Mouse (Mus musculus): ENCODE data around the gene Rack1. TPM values are rescaled to one million over a fixed set of nuclear protein-coding genes. Genes with fewer than 3 reads are reported as not detected.
A peak's percentile ranks its signal among the peaks of the same experiment; 100 is the strongest.

Rack1 gene
- polyA plus RNA-seq, 1 experiment from 2014 or later, result 661 TPM

DNA sequence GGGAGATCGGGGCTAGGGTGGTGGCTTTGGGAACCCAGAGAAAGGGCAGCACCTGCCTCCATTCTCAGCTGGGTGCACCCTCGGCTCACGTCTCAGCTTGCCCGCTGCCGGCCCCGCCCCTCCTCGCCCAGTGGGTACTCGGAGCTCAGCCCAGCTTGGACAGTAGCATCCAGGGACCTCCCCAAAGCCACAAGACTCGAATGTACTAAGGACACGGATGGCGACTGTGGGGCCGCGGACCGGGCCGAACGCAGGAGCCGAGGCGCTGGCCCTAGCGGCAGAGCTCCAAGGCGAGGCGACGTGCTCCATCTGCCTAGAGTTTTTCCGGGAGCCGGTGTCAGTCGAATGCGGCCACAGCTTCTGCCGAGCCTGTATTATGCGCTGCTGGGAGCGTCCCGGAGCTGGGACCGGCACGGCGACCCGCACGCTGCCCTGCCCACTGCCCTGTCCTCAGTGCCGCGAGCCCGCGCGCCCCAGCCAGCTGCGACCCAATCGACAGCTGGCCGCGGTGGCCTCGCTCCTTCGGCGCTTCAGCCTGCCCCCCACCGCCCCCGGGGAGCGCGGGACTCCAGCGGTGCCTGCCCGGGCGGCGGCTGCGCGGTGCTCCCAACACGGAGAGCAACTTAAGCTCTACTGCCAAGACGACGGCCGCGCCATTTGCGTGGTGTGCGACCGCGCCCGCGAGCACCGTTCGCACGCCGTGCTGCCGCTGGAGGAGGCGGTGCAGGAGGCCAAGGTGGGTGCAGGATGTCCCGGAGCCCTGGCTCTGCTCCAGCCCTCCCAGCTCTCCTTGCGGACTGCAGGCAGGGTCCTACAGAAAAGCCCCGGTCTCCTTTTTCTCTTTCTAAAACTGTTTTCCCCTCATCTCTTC lies 37.4 kb downstream of the Rack1 start:
- H3K4me1 ChIP-seq (replicated peaks; ENCODE audit: control insufficient read depth, insufficient read depth, low read length), result 0 out of 2 replicates have a peak, but pooled peaks cover 4% of the 10 kb centered on the region
- peak; percentile 69 for DNase-seq (ENCODE audit: low spot score)
- WGBS, result under 1% methylated on average over 64 of the region's 77 CpGs
- H3K36me3 ChIP-seq (ENCODE audit: control insufficient read depth, insufficient read depth, low read length), result no peaks in the 10 kb centered on the region
- peaks cover 5% of the 10 kb centered on the region; the same call in 1 of the 2 replicates for H3K27me3 ChIP-seq (ENCODE audit: control insufficient read depth, insufficient read depth, low read length)
- peak overlapping the region; percentile 65 for H3K9ac ChIP-seq (ENCODE audit: low read depth, low read length)
- H3K9me3 ChIP-seq (ENCODE audit: control insufficient read depth, low read length), result no peaks in the 10 kb centered on the region
- peak; percentile 48 for ATAC-seq (ENCODE audit: low FRiP score)
- peak overlapping the region; percentile 94 for H3K4me2 ChIP-seq (replicated peaks; ENCODE audit: low read depth, low read length)
- H3K4me3 ChIP-seq (ENCODE audit: low read depth, low read length), result peak overlapping the region; percentile 77
- no peak overlapping the region for H3K27ac ChIP-seq (ENCODE audit: low read depth, low read length)

GRCm38 (mm10) chr11:48838181-48838797 lies 38.2 kb downstream of the Rack1 start:
- H3K4me1 ChIP-seq (replicated peaks; ENCODE audit: control insufficient read depth, insufficient read depth, low read length), result 0 out of 2 replicates have a peak, but pooled peaks cover 4% of the 10 kb centered on the region
- 4% methylated on average over 16 of the region's 16 CpGs for WGBS
- H3K9me3 ChIP-seq (ENCODE audit: control insufficient read depth, low read length), result no peaks in the 10 kb centered on the region
- peak overlapping the region; percentile 31; the same call in 1 of the 2 replicates for H3K9ac ChIP-seq (ENCODE audit: low read depth, low read length)
- no peak overlapping the region for H3K27ac ChIP-seq (ENCODE audit: low read depth, low read length)
- no peaks in the 10 kb centered on the region for H3K36me3 ChIP-seq (ENCODE audit: control insufficient read depth, insufficient read depth, low read length)
- H3K27me3 ChIP-seq (ENCODE audit: control insufficient read depth, insufficient read depth, low read length), result peaks cover 5% of the 10 kb centered on the region; the same call in 1 of the 2 replicates
- ATAC-seq (ENCODE audit: low FRiP score), result peak; percentile 11; the same call in 1 of the 2 replicates
- peak overlapping the region; percentile 94 for H3K4me2 ChIP-seq (replicated peaks; ENCODE audit: low read depth, low read length)
- peak; percentile 49 for DNase-seq (ENCODE audit: low spot score)
- H3K4me3 ChIP-seq (ENCODE audit: low read depth, low read length), result peak overlapping the region; percentile 77

DNA sequence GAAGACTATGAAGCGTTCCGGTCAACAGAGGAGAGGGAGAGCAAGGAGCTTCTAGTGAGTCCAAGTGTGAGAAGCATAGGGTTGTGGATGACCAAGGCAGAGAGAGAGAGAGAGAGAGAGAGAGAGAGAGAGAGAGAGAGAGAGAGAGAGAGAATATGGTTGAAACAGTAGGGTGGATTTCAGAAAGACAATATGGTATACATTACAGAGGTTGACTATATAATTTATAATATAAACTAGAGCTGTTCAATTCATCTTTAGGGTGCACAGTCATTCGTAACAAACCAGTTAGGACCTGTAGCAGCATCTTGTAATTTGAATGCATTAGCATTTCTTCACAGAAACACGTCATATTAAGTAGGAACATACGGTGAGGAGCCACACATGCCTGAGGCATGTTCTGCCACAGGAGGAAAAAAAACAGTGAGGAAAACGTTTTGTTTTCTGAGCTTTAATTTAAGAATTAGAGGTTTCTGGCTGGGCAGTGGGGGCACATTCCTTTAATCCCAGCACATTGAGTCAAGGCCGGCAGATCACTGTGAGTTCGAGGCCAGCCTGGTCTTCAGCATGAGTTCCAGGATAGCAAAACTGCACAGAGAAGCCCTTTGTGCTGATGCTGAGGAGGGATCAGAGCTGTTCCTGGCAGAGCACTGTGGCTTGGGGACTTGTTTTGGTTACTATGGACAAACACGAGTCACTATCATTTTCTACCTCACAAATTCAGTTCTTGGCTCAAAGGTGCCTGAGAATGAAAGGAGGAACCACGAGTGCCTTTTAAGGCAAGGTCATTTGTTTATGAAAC lies 38.9 kb downstream of the Rack1 start:
- 75% methylated on average over 10 of the region's 10 CpGs for WGBS
- Histone ChIP-seq H3K27me3 (ENCODE audit: control insufficient read depth, insufficient read depth, low read length) (peaks cover 5% of the 10 kb centered on the region; the same call in 1 of the 2 replicates), H3K36me3 (ENCODE audit: control insufficient read depth, insufficient read depth, low read length) (no peaks in the 10 kb centered on the region), H3K27ac (ENCODE audit: low read depth, low read length) (no peak overlapping the region), H3K4me1 (replicated peaks; ENCODE audit: control insufficient read depth, insufficient read depth, low read length) (0 out of 2 replicates have a peak, but pooled peaks cover 4% of the 10 kb centered on the region), H3K4me2 (replicated peaks; ENCODE audit: low read depth, low read length) (peak overlapping the region; percentile 94; the same call in 1 of the 2 replicates), H3K4me3 (ENCODE audit: low read depth, low read length) (peak overlapping the region; percentile 77; the same call in 1 of the 2 replicates), H3K9me3 (ENCODE audit: control insufficient read depth, low read length) (no peaks in the 10 kb centered on the region), H3K9ac (ENCODE audit: low read depth, low read length) (no peak overlapping the region)
- no peak for ATAC-seq (ENCODE audit: low FRiP score)
- no peak for DNase-seq (ENCODE audit: low spot score)

DNA sequence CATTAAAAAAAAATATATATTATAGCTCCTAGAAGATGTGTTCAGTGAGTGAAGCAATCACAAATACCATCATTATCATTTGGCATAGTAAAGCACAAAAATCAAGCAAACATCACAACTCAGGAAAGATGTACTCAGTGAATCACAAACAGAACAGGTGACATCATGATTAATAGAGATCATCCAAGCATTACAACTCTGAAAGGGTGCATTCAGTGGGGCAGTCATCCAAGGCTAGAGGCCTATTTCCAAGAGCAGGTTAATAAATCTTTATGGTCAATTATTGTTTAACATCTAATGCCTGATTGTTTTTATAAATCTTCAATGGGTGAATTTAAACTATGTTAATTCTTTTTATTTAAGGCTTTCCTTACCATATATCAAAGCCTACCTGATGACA lies 40.7 kb downstream of the Rack1 start:
- Histone ChIP-seq H3K9me3 (ENCODE audit: control insufficient read depth, low read length) (no peaks in the 10 kb centered on the region), H3K36me3 (ENCODE audit: control insufficient read depth, insufficient read depth, low read length) (no peaks in the 10 kb centered on the region), H3K9ac (ENCODE audit: low read depth, low read length) (no peak overlapping the region), H3K4me1 (replicated peaks; ENCODE audit: control insufficient read depth, insufficient read depth, low read length) (0 out of 2 replicates have a peak, but pooled peaks cover 4% of the 10 kb centered on the region), H3K4me2 (replicated peaks; ENCODE audit: low read depth, low read length) (no peak overlapping the region), H3K27me3 (ENCODE audit: control insufficient read depth, insufficient read depth, low read length) (peaks cover 3% of the 10 kb centered on the region; the same call in 1 of the 2 replicates), H3K4me3 (ENCODE audit: low read depth, low read length) (no peak overlapping the region), H3K27ac (ENCODE audit: low read depth, low read length) (no peak overlapping the region)
- DNase-seq (ENCODE audit: low spot score) (no peak), ATAC-seq (ENCODE audit: low FRiP score) (no peak)

- WGBS, result 84% methylated on average over 5 of the region's 5 CpGs
- Histone ChIP-seq H3K4me3 (ENCODE audit: low read depth, low read length) (no peak overlapping the region), H3K9ac (ENCODE audit: low read depth, low read length) (no peak overlapping the region), H3K9me3 (ENCODE audit: control insufficient read depth, low read length) (no peaks in the 10 kb centered on the region), H3K27ac (ENCODE audit: low read depth, low read length) (no peak overlapping the region), H3K4me2 (replicated peaks; ENCODE audit: low read depth, low read length) (no peak overlapping the region), H3K4me1 (replicated peaks; ENCODE audit: control insufficient read depth, insufficient read depth, low read length) (0 out of 2 replicates have a peak, but pooled peaks cover 4% of the 10 kb centered on the region), H3K27me3 (ENCODE audit: control insufficient read depth, insufficient read depth, low read length) (peaks cover 3% of the 10 kb centered on the region; the same call in 1 of the 2 replicates), H3K36me3 (ENCODE audit: control insufficient read depth, insufficient read depth, low read length) (no peaks in the 10 kb centered on the region)
- no peak for ATAC-seq (ENCODE audit: low FRiP score)
- no peak for DNase-seq (ENCODE audit: low spot score)
Observed at GRCm38 (mm10) chr11:48841213-48841612, 41.1 kb downstream of the Rack1 start.

DNA sequence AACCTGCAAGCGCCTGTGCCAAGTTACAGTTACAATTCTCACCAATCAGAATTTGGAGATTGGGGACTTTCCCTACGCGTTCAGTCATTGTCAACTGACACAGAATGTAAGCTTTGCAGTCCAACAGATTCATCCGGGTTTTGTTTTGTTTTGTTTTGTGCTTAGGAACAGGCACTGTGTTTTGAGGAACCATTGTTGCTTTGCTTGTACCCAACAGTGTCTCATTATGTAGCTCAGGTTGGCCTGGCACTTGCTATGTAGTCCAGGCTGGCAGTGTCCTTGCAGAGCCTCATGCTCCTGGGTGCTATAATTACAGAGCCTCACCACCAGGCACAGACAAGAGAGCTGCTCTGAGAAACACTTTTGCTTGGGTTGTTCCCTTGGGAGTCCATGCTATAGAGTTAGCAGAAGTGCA lies 42.3 kb downstream of the Rack1 start:
- Histone ChIP-seq H3K4me3 (ENCODE audit: low read depth, low read length) (no peak overlapping the region), H3K4me2 (replicated peaks; ENCODE audit: low read depth, low read length) (no peak overlapping the region), H3K27me3 (ENCODE audit: control insufficient read depth, insufficient read depth, low read length) (no peaks in the 10 kb centered on the region; the same call in 1 of the 2 replicates), H3K36me3 (ENCODE audit: control insufficient read depth, insufficient read depth, low read length) (no peaks in the 10 kb centered on the region), H3K27ac (ENCODE audit: low read depth, low read length) (no peak overlapping the region), H3K9me3 (ENCODE audit: control insufficient read depth, low read length) (no peaks in the 10 kb centered on the region), H3K9ac (ENCODE audit: low read depth, low read length) (no peak overlapping the region), H3K4me1 (replicated peaks; ENCODE audit: control insufficient read depth, insufficient read depth, low read length) (0 out of 2 replicates have a peak, but pooled peaks cover 4% of the 10 kb centered on the region)
- DNase-seq (ENCODE audit: low spot score), result no peak
- no peak for ATAC-seq (ENCODE audit: low FRiP score)
- WGBS, result 89% methylated on average over 4 of the region's 4 CpGs

GRCm38 (mm10) chr11:48843202-48843601 lies 43.1 kb downstream of the Rack1 start:
- no peaks in the 10 kb centered on the region; the same call in 1 of the 2 replicates for H3K27me3 ChIP-seq (ENCODE audit: control insufficient read depth, insufficient read depth, low read length)
- H3K9ac ChIP-seq (ENCODE audit: low read depth, low read length), result no peak overlapping the region
- H3K27ac ChIP-seq (ENCODE audit: low read depth, low read length), result no peak overlapping the region
- H3K9me3 ChIP-seq (ENCODE audit: control insufficient read depth, low read length), result no peaks in the 10 kb centered on the region
- DNase-seq (ENCODE audit: low spot score) (no peak), ATAC-seq (ENCODE audit: low FRiP score) (no peak)
- no peak overlapping the region for H3K4me2 ChIP-seq (replicated peaks; ENCODE audit: low read depth, low read length)
- 0 out of 2 replicates have a peak, but pooled peaks cover 3% of the 10 kb centered on the region for H3K4me1 ChIP-seq (replicated peaks; ENCODE audit: control insufficient read depth, insufficient read depth, low read length)
- no peak overlapping the region for H3K4me3 ChIP-seq (ENCODE audit: low read depth, low read length)
- WGBS, result 85% methylated on average over 11 of the region's 11 CpGs
- no peaks in the 10 kb centered on the region for H3K36me3 ChIP-seq (ENCODE audit: control insufficient read depth, insufficient read depth, low read length)

- Histone ChIP-seq H3K4me3 (ENCODE audit: low read depth, low read length) (no peak overlapping the region), H3K36me3 (ENCODE audit: control insufficient read depth, insufficient read depth, low read length) (no peaks in the 10 kb centered on the region), H3K9ac (ENCODE audit: low read depth, low read length) (no peak overlapping the region), H3K9me3 (ENCODE audit: control insufficient read depth, low read length) (no peaks in the 10 kb centered on the region), H3K4me1 (replicated peaks; ENCODE audit: control insufficient read depth, insufficient read depth, low read length) (no peaks in the 10 kb centered on the region), H3K27ac (ENCODE audit: low read depth, low read length) (no peak overlapping the region), H3K27me3 (ENCODE audit: control insufficient read depth, insufficient read depth, low read length) (0 out of 2 replicates have a peak, but pooled peaks cover 2% of the 10 kb centered on the region), H3K4me2 (replicated peaks; ENCODE audit: low read depth, low read length) (no peak overlapping the region)
- WGBS, result 75% methylated on average over 6 of the region's 6 CpGs
- no peak for ATAC-seq (ENCODE audit: low FRiP score)
- DNase-seq (ENCODE audit: low spot score), result no peak
Observed at GRCm38 (mm10) chr11:48844309-48844708, 44.2 kb downstream of the Rack1 start.

Measured in hindbrain, embryonic 11.5 days (tissue).